Mouse (Mus musculus): ENCODE data around the gene Avl9. TPM values are rescaled to one million over a fixed set of nuclear protein-coding genes. Genes with fewer than 3 reads are reported as not detected.

Avl9 gene
- 10 to 100 TPM; 39.9 to 53.0 (median 47.3) TPM for total RNA-seq (2022)

- peak; percentile 95 to 96 for DNase-seq (ENCODE audit: low spot score in 2 of 2)
Observed at GRCm38 (mm10) chr6:56714574-56715269, at the start of gene Avl9. TSS of gene Avl9 (plus strand) at chr6:56714899.

DNA sequence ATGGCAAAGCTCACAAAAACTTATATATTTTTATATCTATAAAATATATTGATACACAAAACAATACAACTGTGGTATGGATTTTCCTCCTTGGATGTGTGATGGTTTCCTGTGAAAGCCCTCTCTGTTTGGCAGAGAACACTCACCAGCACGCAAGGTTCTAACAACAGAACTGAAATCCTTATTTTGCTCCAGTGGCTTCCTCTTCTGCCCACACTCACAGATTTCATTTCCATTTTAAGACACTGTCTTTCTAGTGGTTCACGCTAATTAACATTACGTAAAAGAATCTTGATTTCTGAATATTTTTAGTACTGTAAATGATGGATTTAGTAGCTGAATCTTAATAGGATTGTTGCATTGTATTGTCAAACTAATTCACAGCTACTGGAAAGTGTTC is 26.5 kb upstream of the Avl9 start:
- DNase-seq (ENCODE audit: low spot score in 2 of 2), result no peak

DNA sequence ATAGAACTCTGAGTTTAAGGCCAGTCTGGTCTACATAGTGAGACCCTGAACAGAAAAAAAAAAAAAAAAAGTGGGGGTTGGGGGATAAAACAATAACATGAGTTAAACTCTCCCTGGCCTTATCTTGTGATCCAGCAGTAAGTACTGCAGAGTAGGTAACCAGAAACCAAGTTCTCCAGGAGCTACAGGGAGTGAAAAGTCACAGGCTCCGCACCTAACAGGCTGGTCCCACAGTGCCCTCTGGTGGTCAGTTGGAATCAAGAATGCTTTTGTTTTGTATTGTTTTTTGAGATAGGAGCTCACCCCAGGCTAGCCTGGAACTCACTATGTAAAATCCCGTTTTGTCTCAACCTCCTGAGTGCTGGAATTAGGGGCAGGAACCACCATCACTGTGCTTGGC is 23.5 kb upstream of the Avl9 start:
- DNase-seq (ENCODE audit: low spot score in 2 of 2), result peak in 1 of 2 experiments; percentile 64

- DNase-seq (ENCODE audit: low spot score in 2 of 2), result no peak
Observed at GRCm38 (mm10) chr6:56692445-56692844, 22.3 kb upstream of the Avl9 start.

DNA sequence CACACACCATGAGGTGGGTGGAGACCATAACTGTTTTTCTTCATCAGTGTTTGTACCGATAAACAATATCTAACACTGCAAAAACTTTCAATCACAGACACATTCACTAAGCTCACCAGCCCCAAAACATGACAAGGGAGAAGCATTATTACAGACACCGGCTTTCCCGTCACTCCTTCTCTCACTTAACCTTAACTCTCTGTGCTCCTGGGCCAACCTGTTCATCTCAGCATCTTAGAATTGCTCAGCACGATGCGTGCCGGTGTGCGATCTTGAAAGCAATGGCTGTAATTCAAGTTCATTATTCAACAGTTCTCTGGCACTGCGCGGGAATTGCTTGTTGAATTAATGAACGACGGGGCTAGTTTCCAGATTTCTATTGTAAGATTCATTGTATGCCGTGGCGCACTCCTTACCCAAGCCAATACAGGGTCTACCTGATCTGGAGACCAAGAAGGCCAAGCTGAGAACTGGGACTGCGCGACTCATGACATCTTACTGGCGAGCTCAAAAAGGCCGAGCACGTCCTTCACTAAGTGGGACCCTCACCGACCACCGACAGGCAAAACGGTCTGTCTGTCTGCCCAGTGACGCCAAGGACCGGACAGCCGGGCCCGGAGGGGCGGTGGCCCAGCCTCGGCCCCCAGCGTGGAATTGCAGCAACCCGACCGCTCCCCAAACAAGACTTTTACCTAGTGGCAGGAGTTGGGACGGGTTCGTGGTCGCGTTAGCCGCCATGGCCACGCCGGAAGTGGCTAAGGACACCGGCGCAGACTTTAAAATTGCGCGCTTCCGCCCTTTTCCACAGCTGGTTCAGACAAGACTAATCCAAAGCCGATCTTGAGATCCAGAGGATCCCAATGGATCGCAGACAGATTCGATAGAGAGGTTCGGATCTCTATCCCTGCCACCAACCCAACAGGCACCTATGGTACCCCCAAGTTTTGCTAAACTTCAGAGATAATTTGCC is 10.5 kb upstream of the Avl9 start, which contains the start of gene Lsm5:
Gene Lsm5 (minus strand): TSS at position 780 of the 970 bp plus-strand sequence.
- peak; percentile 73 to 89 for DNase-seq (ENCODE audit: low spot score in 2 of 2)

- DNase-seq (ENCODE audit: low spot score in 2 of 2), result no peak
Observed at GRCm38 (mm10) chr6:56714186-56714573, 519 bp upstream of the Avl9 start.

- peak in 1 of 2 experiments; percentile 19 for DNase-seq (ENCODE audit: low spot score in 2 of 2)
Observed at GRCm38 (mm10) chr6:56715270-56715666, 569 bp downstream of the Avl9 start.

DNA sequence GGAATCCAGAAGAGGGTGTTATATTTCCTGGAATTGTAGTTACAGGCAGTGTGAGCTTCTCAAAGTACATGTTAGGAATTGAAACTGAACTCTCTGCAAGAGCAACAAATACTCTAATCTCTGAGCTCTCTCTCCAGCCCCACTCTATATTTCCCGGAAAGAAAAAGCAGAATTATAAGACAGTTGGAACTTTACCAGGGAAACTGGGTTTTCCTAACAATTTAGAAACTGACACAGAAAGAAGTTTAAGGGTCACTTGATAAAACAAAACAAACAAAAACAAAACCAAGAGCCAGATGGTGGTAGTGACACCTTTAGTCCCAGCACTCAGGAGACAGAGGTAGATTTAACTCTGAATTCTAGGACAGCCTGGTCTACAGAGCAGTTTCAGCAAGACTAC is 4.4 kb downstream of the Avl9 start:
- DNase-seq (ENCODE audit: low spot score in 2 of 2), result no peak

DNA sequence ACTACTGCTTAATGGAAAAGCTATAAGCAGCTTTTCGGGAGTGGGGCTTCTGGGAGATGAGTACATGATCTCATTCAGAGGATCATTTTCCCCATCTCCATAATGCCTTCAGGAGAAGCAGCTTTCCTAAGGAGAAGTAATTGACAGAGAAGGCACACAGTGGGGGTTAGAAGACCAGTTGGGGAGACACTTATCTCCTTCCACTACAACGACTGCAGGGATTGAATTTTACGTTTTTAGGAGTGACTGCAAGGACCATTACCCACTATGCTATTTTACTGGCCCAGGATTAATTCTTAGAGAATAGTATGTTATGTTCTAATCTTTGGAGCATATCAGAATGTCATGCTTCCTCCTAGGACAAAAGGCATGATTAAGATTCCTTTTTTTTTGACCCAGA is 6.2 kb downstream of the Avl9 start:
- DNase-seq (ENCODE audit: low spot score in 2 of 2), result no peak

DNA sequence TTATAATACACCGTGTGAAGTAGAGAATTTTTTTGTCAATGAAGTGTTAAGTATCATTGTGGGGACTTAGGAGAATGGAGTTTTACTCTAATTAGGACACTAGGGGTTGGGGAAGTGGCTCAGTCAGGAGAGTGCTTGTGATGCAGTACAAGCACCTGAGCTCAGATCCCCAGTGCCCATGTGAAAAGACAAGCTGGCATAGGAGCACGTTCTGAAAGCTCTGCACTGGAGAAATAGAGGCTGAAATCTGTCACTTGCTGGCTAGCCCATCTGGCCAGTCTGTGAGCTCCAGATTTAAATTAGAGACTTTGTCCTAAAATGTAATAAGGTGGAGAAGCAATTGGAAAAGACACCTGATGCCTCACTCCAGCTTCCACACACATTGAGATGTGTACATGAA is 17.8 kb downstream of the Avl9 start:
- peak in 1 of 2 experiments; percentile 22 for DNase-seq (ENCODE audit: low spot score in 2 of 2)

DNA sequence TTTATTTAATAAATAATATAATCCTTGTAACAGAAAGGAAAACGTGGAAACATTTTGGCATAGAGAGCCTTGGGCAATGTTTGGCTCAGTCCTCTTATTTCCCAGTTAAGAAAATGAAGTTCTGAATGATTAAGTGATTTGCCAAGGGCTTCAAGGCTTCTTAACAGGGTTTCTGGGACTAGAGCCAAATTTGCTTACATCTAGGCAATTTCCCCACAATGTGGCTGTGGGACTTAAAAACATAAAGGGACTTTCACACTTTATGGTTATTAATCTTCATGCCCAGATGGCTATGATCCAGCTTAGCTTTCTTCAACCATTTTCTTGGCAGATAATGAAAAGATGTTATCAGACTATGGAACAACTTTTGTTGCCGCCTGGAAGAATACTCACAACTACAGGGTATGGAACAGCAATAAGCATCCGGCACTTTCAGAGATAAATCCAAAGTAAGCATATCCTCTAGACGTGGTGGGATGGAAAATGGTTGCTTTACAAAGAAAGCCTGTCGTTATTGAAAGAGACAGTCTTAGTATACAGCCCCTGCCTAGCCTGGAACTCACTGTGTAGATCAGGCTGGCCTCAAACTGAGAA is 31.3 kb downstream of the Avl9 start:
- no peak for DNase-seq (ENCODE audit: low spot score in 2 of 2)

DNA sequence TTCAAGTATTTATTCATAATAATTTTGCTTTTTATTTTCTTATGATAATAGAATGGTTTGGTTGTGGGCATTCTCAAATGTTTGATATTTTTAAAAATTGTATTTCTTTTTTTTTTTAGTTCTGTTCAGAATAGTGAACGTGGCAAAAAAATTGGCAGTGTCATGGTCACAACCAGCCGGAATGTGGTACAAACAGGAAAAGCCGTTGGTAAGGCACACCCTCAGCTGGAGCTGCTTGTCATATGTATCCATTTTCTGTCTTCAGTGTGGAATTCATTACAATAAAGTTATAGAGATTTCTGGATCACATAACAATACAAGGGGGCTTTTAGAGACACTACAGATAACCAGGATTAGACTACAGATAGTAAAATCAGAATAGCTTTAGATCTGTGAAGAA is 39.0 kb downstream of the Avl9 start:
- no peak for DNase-seq (ENCODE audit: low spot score in 2 of 2)

GRCm38 (mm10) chr6:56756117-56756516 is 41.4 kb downstream of the Avl9 start:
- DNase-seq (ENCODE audit: low spot score in 2 of 2), result no peak

DNA sequence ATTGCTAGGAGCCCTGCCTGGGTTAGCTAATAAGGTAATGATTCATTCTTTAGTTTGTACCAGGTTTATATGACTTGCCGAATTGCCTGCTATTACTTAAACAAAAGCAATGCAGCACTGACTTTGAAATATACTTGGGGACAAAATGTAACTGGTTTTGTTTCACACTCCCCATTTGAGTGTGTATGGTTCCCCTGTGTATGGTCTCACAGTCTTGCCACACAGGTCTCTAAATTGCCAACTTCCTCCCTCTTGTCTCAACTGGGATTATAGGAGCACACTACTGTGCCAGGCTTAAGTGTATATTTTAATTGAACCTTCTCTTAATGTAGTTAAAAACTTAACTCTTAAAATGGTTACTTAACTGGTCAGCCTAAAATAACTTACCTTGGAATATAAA is 44.6 kb downstream of the Avl9 start:
- DNase-seq (ENCODE audit: low spot score in 2 of 2), result no peak

DNA sequence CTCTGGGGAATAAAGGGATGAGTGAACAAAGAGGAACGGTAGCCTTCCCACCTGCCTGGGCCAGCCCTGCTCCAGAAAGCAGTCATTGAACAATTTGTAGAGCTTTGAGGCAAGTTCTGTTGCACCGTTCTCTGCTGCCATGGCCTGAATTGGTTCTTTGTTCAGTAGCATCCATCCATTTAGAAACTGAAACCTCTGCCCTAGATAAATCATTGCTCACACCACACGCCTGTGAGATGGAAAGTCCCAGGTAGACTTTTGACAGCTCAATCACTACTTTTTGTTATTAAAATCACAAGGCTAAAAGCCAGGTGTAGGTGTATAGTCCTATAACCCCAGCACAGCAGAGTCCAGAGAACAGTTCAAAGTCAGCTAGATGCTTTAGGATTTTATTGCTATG is 50.6 kb downstream of the Avl9 start:
- DNase-seq (ENCODE audit: low spot score in 2 of 2), result no peak

- DNase-seq (ENCODE audit: low spot score in 2 of 2), result no peak
Observed at GRCm38 (mm10) chr6:56765696-56766095, 51.0 kb downstream of the Avl9 start.

DNA sequence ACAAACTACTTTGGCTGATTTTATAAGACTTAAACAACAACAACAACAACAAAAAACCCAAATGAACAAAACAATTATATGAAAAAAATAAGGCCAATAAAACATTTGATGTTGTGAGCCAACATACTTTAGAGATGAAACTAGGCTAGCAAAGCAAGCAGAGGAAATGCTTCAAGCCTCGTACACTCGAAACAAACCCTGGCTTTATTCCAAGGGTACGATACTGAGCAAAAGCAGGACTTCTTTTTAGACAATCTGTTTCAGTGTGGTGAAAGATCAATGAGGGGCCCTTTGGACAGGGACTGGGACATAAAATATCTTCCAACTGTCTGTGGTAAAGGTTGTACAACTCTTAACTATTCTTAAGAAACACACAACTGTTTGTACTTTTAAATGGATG is 61.1 kb downstream of the Avl9 start:
- DNase-seq (ENCODE audit: low spot score in 2 of 2), result no peak

DNA sequence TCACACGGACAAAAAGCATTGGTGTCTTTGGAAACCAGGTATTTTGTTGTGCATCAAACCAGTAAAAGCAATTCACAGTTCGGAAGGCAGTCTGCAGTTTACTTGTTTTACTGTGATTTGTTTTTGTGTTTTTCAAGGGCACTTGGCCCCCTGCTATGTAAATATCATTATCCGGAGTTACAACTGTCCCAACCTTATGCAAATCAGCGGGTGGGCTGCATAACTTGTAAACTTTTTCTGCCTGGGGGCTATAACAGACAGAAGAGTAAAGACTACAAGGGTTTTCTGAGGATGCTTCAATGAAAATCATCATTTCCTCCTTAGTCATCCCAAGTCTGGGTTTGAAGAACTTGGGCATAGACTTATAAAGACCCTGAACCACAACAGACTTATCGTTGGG is 64.9 kb downstream of the Avl9 start:
- no peak for DNase-seq (ENCODE audit: low spot score in 2 of 2)

DNA sequence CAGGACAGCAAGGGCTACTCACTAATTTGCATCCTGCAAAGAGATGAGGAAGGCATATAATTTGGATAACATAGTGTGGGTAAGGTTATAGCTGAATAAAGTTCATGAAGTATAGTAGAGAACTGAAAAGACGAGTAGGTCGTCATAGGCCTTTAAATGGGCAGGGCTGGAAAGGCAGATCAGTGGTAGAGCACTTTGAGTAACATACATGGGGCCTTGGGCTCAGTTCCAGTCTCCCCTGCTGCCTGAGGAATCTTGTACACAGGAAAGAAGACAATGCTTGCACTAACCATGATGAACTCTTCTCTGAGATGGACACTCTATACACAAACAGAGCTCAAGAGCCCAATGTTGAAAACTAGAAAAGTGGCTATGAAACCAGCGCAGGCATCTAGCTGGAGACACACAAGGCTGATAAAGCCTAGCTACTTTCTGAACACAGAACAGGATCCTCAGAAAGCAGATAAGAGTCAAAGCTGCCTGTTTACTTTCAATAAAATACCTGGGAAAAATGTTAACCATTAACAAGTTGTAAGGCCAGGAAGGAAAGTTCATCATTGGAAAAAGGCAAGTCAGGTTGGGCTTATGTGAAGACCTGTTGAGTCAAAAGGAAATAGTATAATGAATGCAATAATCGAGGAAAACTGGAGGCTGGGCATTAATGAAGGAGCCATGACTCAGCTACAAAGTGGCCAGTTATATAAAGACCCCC is 69.0 kb downstream of the Avl9 start:
- DNase-seq (ENCODE audit: low spot score in 2 of 2), result no peak

GRCm38 (mm10) chr6:56785068-56785467 is 70.4 kb downstream of the Avl9 start:
- no peak for DNase-seq (ENCODE audit: low spot score in 2 of 2)

DNA sequence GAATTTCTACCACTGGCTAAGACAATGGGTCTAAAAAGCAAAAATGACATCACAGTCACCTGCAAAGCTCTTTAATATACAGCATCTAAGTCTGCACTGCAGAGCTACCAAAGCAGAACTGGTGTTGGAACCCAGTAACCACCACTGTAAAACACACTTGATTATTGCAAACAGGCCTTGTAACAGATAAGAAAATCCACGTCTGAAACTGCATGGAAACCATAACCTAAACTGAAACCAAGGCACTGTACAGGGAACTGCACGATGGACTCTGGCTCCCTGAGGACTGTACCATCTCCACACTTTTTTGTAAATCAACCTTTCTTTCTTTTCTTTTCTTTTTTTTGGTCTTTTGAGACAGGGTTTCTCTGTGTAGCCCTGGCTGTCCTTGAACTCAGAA is 73.0 kb downstream of the Avl9 start:
- DNase-seq (ENCODE audit: low spot score in 2 of 2), result no peak
